33 mouse cellular contexts compared by ENCODE assay signal in genomic region chr8:19247280-19247679, GRCm38 (mm10). TPM values are rescaled to one million over a fixed set of nuclear protein-coding genes. Genes with fewer than 3 reads are reported as not detected.
"Had no signal": no experiment of that assay in that cellular context is flagged by ENCODE, and none has a peak within 500 bp of the region (broad histone marks: within the 10 kb centered on the region; RNA-seq: fewer than 3 reads in every experiment).

Gene Defb5, plus strand, starts transcription at chr8:19247580.

- H3K4me2 ChIP-seq: embryonic facial prominence, embryonic 12.5 days; embryonic facial prominence, embryonic 13.5 days; embryonic facial prominence, embryonic 15.5 days; forebrain, embryonic 12.5 days; forebrain, embryonic 13.5 days; forebrain, embryonic 15.5 days had no signal

- H3K9me3 ChIP-seq: embryonic facial prominence, embryonic 12.5 days; embryonic facial prominence, embryonic 13.5 days; embryonic facial prominence, embryonic 15.5 days; forebrain, embryonic 15.5 days had no signal

- H3K36me3 ChIP-seq: embryonic facial prominence, embryonic 10.5 days; embryonic facial prominence, embryonic 12.5 days; embryonic facial prominence, embryonic 13.5 days; embryonic facial prominence, embryonic 15.5 days; forebrain, embryonic 10.5 days; forebrain, embryonic 12.5 days; forebrain, embryonic 15.5 days had no signal

- H3K4me1 ChIP-seq: embryonic facial prominence, embryonic 10.5 days; embryonic facial prominence, embryonic 12.5 days; embryonic facial prominence, embryonic 13.5 days; embryonic facial prominence, embryonic 15.5 days; forebrain, embryonic 10.5 days; forebrain, embryonic 12.5 days; forebrain, embryonic 13.5 days; forebrain, embryonic 15.5 days had no signal

- H3K27ac ChIP-seq: embryonic facial prominence, embryonic 10.5 days; embryonic facial prominence, embryonic 12.5 days; embryonic facial prominence, embryonic 13.5 days; embryonic facial prominence, embryonic 15.5 days; forebrain, embryonic 10.5 days; forebrain, embryonic 12.5 days; forebrain, embryonic 13.5 days; forebrain, embryonic 15.5 days; gastrocnemius, adult 2 months; heart, adult 2 months had no signal

- DNase-seq: cerebellum, adult 9-10 months; cerebellum, adult 9-11 months; cerebellum, postnatal 10 days; cerebellum, postnatal 14 days; cerebellum, postnatal 25 days; cerebellum, postnatal 36 days; embryo, embryonic 11 days; forebrain, postnatal 0 days; gastrocnemius, adult 2 months; gastrocnemius, postnatal 10 days; gastrocnemius, postnatal 14 days; gastrocnemius, postnatal 25 days; gastrocnemius, postnatal 36 days; heart, adult 11 months; heart, adult 18-20 months; heart, adult 2 months had no signal

- H3K9ac ChIP-seq: embryonic facial prominence, embryonic 12.5 days; embryonic facial prominence, embryonic 13.5 days; embryonic facial prominence, embryonic 15.5 days; forebrain, embryonic 12.5 days; forebrain, embryonic 13.5 days; forebrain, embryonic 15.5 days; forebrain, postnatal 0 days had no signal

- H3K27me3 ChIP-seq: embryonic facial prominence, embryonic 12.5 days; embryonic facial prominence, embryonic 13.5 days; embryonic facial prominence, embryonic 15.5 days; forebrain, embryonic 12.5 days; forebrain, embryonic 13.5 days; forebrain, embryonic 15.5 days had no signal

- ATAC-seq: forebrain, embryonic 13.5 days; forebrain, embryonic 14.5 days; forebrain, embryonic 15.5 days; forebrain, embryonic 16.5 days; forebrain, postnatal 0 days had no signal

- H3K4me3 ChIP-seq: embryonic facial prominence, embryonic 10.5 days; embryonic facial prominence, embryonic 12.5 days; embryonic facial prominence, embryonic 13.5 days; embryonic facial prominence, embryonic 15.5 days; erythroblast, embryonic 14.5 days; forebrain, embryonic 10.5 days; forebrain, embryonic 12.5 days; forebrain, embryonic 13.5 days; forebrain, embryonic 15.5 days; gastrocnemius, adult 2 months; heart, adult 2 months had no signal

RNA-seq across cellular contexts. Expression of gene Defb5, which starts in this region (rescaled TPM):
- polyA plus RNA-seq: cortical plate, adult 2 months; embryonic facial prominence, embryonic 10.5 days; embryonic facial prominence, embryonic 11.5 days; embryonic facial prominence, embryonic 12.5 days; embryonic facial prominence, embryonic 13.5 days; embryonic facial prominence, embryonic 14.5 days; embryonic facial prominence, embryonic 15.5 days; erythroblast, embryonic 14.5 days; forebrain, embryonic 10.5 days; forebrain, embryonic 11.5 days; forebrain, embryonic 12.5 days; forebrain, embryonic 13.5 days; forebrain, embryonic 14.5 days; forebrain, embryonic 15.5 days; forebrain, embryonic 16.5 days; forebrain, postnatal 0 days; frontal cortex, adult 2 months; gonadal fat pad, adult 2 months; heart, adult 2 months had no signal
